Comparison of ENCODE assay signal across 23 mouse cellular contexts in genomic region chr1:88437206-88438126, GRCm38 (mm10). TPM values are rescaled to one million over a fixed set of nuclear protein-coding genes. Genes with fewer than 3 reads are reported as not detected.
A peak's percentile ranks its signal among the peaks of the same experiment; 100 is the strongest.
DNase-seq lines count a peak whose midpoint lies in the region; ATAC-seq and TF ChIP-seq lines count a peak whose summit lies in the region.
"Had no signal": no experiment of that assay in that cellular context is flagged by ENCODE, and none has a peak within 500 bp of the region (broad histone marks: within the 10 kb centered on the region; RNA-seq: fewer than 3 reads in every experiment).

No protein-coding gene starts in this region.

- H3K9ac ChIP-seq in heart, embryonic 16.5 days (ENCODE audit: low read length), result no peak overlapping the region
- no peak overlapping the region for H3K9ac ChIP-seq in intestine, postnatal 0 days (ENCODE audit: low read depth, low read length)
- H3K9ac ChIP-seq: forebrain, embryonic 12.5 days; liver, embryonic 12.5 days; neural tube, embryonic 15.5 days had no signal

- intact Hi-C loops in heart, postnatal 25 days (cut with DNase I), result no loop called here

- no peaks in the 10 kb centered on the region for H3K4me1 ChIP-seq in heart, embryonic 16.5 days (ENCODE audit: control insufficient read depth, insufficient read depth, low read length)
- H3K4me1 ChIP-seq in intestine, postnatal 0 days (replicated peaks; ENCODE audit: control insufficient read depth, insufficient read depth, low read length), result no peaks in the 10 kb centered on the region
- H3K4me1 ChIP-seq: liver, embryonic 12.5 days had no signal

- DNase-seq in heart, postnatal 25 days (ENCODE audit: low spot score), result no peak
- peak; percentile 73 for DNase-seq in lung, postnatal 10 days
- peak; percentile 26 for DNase-seq in urinary bladder, adult 2 months (ENCODE audit: low spot score)
- DNase-seq in adrenal gland, adult 18-20 months (ENCODE audit: low spot score in 2 of 2), result no peak
- DNase-seq in frontal cortex, postnatal 10 days (ENCODE audit: low spot score in 2 of 2), result no peak
- DNase-seq in spleen, postnatal 14 days (ENCODE audit: low spot score in 2 of 2), result no peak
- DNase-seq: adrenal gland, postnatal 25 days; cerebellum, postnatal 10 days; heart, adult 2 months; heart, postnatal 14 days; kidney, postnatal 4 days; right cerebral cortex, adult 18-20 months had no signal

- H3K4me2 ChIP-seq in heart, embryonic 16.5 days (ENCODE audit: low read depth, low read length), result no peak overlapping the region
- H3K4me2 ChIP-seq in intestine, postnatal 0 days (replicated peaks; ENCODE audit: low read depth), result no peak overlapping the region
- H3K4me2 ChIP-seq: forebrain, embryonic 12.5 days; liver, embryonic 12.5 days; neural tube, embryonic 15.5 days had no signal

- H3K36me3 ChIP-seq in heart, embryonic 16.5 days (ENCODE audit: control insufficient read depth, insufficient read depth), result no peaks in the 10 kb centered on the region
- no peaks in the 10 kb centered on the region for H3K36me3 ChIP-seq in intestine, postnatal 0 days (ENCODE audit: control insufficient read depth, insufficient read depth)
- H3K36me3 ChIP-seq: forebrain, embryonic 12.5 days; liver, embryonic 12.5 days; neural tube, embryonic 15.5 days had no signal

- ATAC-seq in heart, embryonic 16.5 days (replicated peaks; ENCODE audit: extremely low read depth, insufficient read depth, low FRiP score), result no peak
- ATAC-seq in intestine, postnatal 0 days, result 0 out of 2 replicates have a peak, but pooled peaks have one; percentile 10
- ATAC-seq: liver, embryonic 12.5 days had no signal

- 66% methylated on average over 9 of the region's 9 CpGs for WGBS in heart, embryonic 16.5 days
- WGBS in intestine, postnatal 0 days, result 48% methylated on average over 9 of the region's 9 CpGs

- no peak for TF ChIP-seq CTCF in intestine, postnatal 0 days (IDR thresholded peaks at IDR 0.05; ENCODE audit: low read depth)

- H3K9me3 ChIP-seq in heart, embryonic 16.5 days (replicated peaks; ENCODE audit: control insufficient read depth, low read length), result no peaks in the 10 kb centered on the region
- no peaks in the 10 kb centered on the region for H3K9me3 ChIP-seq in intestine, postnatal 0 days (ENCODE audit: control insufficient read depth)
- H3K9me3 ChIP-seq: forebrain, embryonic 12.5 days; liver, embryonic 12.5 days; megakaryocyte, embryonic 14.5 days; neural tube, embryonic 15.5 days had no signal

- peak overlapping the region; percentile 53; the same call in 1 of the 2 replicates for H3K27ac ChIP-seq in heart, embryonic 16.5 days (ENCODE audit: low read length)
- no peak overlapping the region for H3K27ac ChIP-seq in intestine, postnatal 0 days (ENCODE audit: low read depth, low read length)
- H3K27ac ChIP-seq: forebrain, embryonic 12.5 days; heart, adult 2 months; left cerebral cortex, adult 2 months; liver, embryonic 12.5 days; neural tube, embryonic 15.5 days had no signal

- H3K4me3 ChIP-seq in heart, embryonic 16.5 days (ENCODE audit: low read length), result no peak overlapping the region
- no peak overlapping the region for H3K4me3 ChIP-seq in intestine, postnatal 0 days (ENCODE audit: low read depth, low read length)
- H3K4me3 ChIP-seq: forebrain, embryonic 12.5 days; heart, adult 2 months; left cerebral cortex, adult 2 months; liver, embryonic 12.5 days; megakaryocyte, embryonic 14.5 days; neural tube, embryonic 15.5 days had no signal

- H3K27me3 ChIP-seq in heart, embryonic 16.5 days (ENCODE audit: control insufficient read depth, insufficient read depth, low read length), result no peaks in the 10 kb centered on the region
- no peaks in the 10 kb centered on the region for H3K27me3 ChIP-seq in intestine, postnatal 0 days (replicated peaks; ENCODE audit: control insufficient read depth, insufficient read depth, low read length)
- H3K27me3 ChIP-seq: forebrain, embryonic 12.5 days; liver, embryonic 12.5 days; neural tube, embryonic 15.5 days had no signal

RNA-seq across cellular contexts. Expression of gene Spp2, which starts 30.7 kb away (rescaled TPM):
- polyA plus RNA-seq in heart, embryonic 16.5 days (2015; fragmentation: Nextera tagmentation; extraction: Ambion mirVana), result 0.29 and 0.56 TPM in 2 replicates
- not detected for total RNA-seq in heart, postnatal 25 days (2021)
- polyA plus RNA-seq in intestine, postnatal 0 days (2015; fragmentation: Nextera tagmentation; extraction: Ambion mirVana), result 121 and 131 TPM in 2 replicates
- 0.13 TPM in 1 of 2 replicates, not detected in the other for polyA plus RNA-seq in urinary bladder, adult 2 months (2012; rRNA removed)
- under 1 TPM in 1 of 2 experiments, not detected in 1; 0.63 TPM for total RNA-seq in adrenal gland, adult 18-20 months (2021)
- total RNA-seq: adrenal gland, postnatal 25 days; ES-E14; gastrocnemius, adult 8-10 months; heart, adult 2 months; heart, postnatal 14 days; left cerebral cortex, adult 2 months; monocyte, adult 5-6 weeks had no signal
- polyA plus RNA-seq: C2C12; forebrain, embryonic 12.5 days; heart, adult 2 months; neural tube, embryonic 15.5 days had no signal

Comparison
In these comparisons a context has a peak if more than half of its experiments do, and no peak if none do; other contexts are left out.
1. DNase-seq: peak in lung, postnatal 10 days (single experiment) and urinary bladder, adult 2 months (single experiment); none in heart, postnatal 25 days (single experiment), adrenal gland, adult 18-20 months (0 of 2), frontal cortex, postnatal 10 days (0 of 2) and spleen, postnatal 14 days (0 of 2).
2. RNA of gene Spp2, which starts 30.7 kb away (polyA plus RNA-seq): 121 to 131 TPM in intestine, postnatal 0 days; 0.29 to 0.56 TPM in heart, embryonic 16.5 days and 0.13 TPM in urinary bladder, adult 2 months; every median in the first group is over 10 times any median in the second.